Mouse (Mus musculus): ENCODE data around the gene Sp140.
"Not testable (repeated sequence)": the region's sequence is repeated elsewhere in the genome, so short reads cannot be mapped to it uniquely, and the experiment has no call there.

GRCm38 (mm10) chr1:85578372-85579010 lies 21.7 kb upstream of the Sp140 start:
- not testable (repeated sequence) for TF ChIP-seq CTCF (conservative IDR thresholded peaks at IDR 0.05; ENCODE audit: low read length); NANOG (IDR thresholded peaks at IDR 0.05; ENCODE audit: borderline replicate concordance, low read length); POU5F1 (IDR thresholded peaks at IDR 0.05; ENCODE audit: borderline replicate concordance, low read length)

All from E14TG2a.4 (cell line).